Mouse (Mus musculus): ENCODE measurements at regions not wholly inside any gene's neighbourhood (a gene's known extent, or its start where the extent isn't known, plus 50 kb on each side); places are given as distances from the start of the nearest gene placed in this dataset.

DNA sequence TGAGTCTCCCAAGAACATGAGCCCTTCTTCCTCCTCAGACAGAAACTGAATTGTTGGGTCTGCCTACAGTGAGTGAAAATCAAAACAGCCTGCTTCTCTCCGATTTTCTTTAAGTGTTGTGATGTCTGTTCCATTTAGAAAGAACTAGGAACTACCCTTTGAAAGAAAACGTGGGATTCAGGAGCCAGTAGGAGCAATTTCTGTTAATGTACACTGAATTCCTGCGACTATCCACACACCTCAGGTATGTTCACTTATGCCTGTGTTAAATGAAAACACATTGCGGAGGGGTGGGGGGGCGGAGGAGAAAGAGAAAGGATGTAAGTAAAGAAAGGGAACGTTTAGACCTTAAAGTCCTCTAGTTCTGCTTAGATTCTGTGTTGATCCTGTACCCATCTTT is 167.9 kb upstream of the Clec14a start:
- DNase-seq = no peak

DNA sequence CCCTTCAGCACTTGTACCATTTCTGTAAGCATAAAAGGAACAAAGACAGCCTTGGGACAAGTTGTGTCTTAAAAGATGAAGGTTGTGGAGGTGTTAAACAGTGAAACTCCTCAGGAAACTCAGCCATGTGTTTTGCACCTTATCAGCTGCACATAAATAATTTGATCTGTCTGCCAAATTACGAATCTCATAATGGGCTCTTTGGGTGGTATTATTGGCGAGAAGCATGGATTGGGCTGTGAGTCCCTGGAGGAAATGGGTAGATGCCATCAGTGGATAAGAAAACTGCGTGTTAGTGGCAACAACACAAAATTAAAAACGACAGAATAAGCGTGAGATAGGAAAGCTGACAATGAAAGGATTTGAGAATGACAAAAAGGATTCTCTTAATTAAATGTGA is 165.4 kb upstream of the Clec14a start:
- DNase-seq = no peak

DNA sequence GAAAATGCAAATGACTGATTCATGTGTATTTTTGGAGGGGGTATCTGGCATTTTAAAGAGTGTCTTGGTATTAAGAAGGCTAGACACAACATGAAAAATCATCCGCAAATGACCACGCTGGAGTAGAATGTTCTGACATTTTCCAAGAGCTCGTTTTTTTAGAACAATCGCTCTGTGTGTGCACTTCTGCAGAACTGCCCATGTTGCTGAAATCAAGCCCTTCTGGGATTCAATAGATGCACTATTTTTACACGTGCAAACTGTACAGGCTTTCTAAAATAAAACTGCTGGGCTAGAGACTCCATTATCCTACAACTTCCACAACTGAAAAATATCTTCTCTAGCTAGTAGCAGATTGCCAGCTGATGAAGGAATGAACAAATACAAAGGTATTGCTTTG is 160.8 kb upstream of the Clec14a start:
- DNase-seq = no peak

DNA sequence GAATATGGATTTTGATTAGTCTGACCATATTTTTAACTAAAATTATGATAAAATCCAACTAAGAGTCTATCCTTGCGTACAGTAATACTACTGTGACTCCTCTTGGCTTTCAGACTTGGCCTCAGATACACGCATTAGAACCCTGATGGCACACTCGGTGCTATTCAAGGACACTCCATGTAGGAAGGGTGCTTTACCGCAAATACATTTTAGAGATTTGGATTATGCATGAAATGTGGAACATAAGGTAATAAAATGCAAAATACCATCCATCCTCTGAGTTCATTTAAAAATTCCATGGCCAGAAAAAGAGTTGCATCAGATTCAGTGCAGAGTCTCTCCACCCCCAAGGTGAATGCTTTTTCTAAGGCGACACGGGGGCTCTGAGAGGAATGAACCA is 157.7 kb upstream of the Clec14a start:
- DNase-seq = no peak

DNA sequence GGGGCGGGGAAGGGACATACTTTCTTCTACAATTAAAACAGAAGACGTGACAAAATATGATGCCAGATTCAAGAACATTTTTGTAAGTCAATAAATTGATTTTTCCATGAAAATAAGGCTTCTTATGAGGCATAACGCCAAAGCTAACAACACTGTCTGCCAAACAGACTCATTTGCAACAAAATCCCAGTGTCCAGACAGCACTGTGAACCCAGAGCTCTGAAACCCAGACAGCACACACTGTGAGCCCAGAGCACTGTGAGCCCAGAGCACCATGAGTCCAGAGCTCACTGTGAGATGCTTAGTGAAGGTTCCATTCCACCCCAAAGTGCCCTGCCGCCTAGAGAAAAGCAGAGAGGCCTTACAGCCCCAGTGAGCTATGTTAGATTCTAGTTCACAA is 156.9 kb upstream of the Clec14a start:
- DNase-seq = no peak

DNA sequence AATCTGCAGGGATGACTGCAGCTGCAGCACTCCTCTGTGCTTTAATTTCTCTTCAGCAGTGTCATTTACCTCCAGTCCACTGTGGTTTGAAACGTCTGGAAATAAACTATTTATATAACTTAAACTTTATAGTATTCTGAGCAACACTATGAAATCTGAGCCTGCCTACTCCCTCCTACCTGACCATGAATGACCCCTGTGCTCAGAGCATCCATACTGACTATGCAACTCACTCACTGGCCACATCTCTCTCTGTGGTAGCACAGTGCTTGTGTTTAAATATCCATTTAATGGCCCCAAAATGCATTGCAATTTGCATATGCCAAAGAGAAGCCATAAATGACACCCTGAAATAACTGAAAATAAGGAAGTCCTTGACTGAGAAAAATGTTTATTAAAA is 154.5 kb upstream of the Clec14a start:
- DNase-seq = no peak

DNA sequence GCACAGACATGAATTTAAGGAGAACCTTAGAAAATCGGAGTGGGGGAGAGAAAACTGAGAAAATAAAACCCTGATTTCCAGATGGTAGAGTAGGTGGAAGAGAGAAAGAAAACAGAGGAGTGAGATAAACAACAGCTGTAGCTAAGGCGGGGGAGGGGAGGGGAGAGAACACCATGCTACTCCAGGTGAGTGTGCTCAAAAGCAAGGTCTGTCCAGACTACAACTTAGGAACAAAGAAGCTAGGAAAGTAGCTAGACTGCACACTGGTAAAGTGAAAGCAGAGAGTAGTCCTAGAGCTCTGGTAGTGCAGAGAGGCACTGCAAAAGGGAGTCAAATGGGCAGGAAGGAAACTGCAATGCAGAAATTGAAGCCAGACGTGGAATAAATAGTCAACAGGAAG is 132.8 kb upstream of the Clec14a start:
- DNase-seq = no peak

DNA sequence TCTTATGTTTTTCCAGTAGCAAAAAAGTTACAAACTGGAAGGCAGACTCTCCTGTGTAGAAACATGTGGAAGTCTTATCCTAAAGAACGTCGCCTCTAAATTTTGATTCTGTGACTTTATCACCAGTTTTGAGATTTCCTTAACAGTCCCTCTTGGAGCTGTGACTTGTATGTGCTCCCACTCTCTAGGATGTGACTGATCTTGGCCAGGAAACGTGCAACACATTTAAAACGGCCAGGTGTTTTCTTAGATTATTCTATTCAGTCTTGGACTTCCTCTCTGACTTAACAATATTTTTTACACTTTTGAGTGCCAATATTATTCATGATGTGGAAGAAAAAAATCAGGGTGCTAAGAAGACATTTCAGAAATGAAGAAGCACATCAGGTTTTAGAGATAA is 91.2 kb upstream of the Clec14a start:
- no peak for DNase-seq

DNA sequence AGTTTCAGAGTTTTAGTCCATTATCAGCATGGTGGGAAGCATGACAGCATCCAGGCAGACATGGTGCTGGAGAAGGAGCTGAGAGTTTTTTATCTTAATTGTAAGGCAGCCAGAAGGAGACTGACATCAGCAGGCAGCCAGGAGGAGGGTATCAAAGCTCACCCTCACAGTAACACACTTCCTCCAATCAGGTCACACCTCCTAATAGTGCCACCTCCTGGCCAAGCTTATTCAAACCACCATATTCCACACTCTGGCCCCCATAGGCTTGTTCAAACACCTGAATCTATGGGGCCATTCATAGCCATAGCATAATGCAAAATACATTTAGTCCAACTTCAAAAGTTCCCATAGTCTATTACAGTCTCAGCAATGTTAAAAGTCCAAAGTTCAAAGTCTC is 65.1 kb upstream of the Clec14a start:
- DNase-seq = no peak

DNA sequence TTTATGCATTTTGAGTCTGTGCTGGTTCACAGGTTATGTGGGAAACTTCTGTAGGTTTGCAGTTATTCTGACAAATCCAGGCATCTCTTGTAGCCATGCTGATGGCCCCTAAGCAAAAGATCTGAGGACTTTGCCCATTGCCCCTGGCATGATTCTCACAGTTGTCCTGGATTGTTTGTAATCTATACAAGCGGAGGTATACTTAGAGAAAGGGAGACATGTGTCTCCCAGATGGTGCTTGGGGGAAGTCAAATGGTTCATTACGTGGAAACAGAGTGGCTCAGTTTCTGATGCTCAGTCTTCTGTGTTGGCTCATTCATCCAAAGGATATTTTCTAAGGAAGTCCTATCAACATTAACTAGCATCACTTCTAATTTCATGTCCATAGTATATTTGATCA is 60.8 kb upstream of the Clec14a start:
- DNase-seq = no peak

DNA sequence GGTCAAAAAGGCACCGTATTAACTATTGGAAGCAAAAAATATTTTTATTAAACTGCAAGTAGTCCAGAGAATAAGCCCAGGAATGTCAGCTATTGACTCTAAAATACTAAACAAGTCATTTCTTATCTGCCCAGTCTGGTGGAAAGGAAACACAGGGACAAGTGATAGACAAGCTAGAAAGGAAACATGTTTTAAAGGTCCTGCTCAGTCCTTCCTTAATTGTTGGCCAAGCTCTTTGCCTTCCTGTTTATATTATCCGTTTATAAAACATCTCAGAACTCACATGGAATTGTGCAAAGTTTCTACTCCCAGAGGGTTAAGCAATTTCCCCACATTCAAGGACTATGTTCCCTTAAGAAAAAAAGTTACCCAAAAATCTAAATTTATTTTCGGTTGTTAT is 54.9 kb upstream of the Clec14a start:
- no peak for DNase-seq
